Mouse (Mus musculus) kidney, postnatal 36 days (tissue): ENCODE measurements around the gene Siva1.

Experiments
- DNase-seq, 2 experiments: peaks; one replicate each; pipeline ENCODE4 v3.0.0; 2021 to 2022; ENCODE audit warnings: mixed read lengths in 2 of 2

Siva1 gene

DNA sequence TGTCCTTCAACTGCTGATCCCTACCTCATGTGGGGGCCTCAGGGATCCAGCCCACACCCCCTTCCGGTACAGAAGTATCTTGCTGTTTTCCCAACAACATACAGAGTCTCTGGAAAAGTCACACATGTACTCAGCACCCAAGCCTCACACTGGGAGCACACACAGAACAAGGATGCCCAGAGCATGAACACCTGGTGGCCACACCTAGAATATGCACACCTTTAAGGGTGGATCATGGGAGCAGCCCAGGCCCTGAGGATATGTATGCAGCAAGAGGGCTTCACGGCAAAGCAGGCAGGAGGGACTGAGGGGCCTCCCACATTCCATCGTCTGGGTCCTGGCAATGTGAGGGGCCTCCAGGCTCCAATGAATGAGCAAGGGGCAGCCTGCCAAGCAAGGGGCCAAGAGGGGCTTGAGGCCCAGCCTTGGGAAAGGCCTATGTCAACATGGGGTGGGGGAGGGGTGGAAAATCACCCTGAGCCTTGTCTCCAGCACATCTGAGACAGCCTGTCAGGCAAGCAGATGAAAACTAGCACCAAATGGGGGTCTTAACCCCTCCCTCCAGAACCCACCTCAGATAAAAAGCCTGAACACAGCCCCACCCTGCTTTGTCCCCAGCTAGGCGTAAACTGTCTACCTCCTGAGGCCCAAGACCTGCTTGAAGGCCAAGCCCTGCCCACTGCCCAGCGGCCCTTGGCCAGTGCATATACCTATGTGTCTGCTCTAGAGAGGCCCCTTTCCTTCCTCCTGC, 16.3 kb downstream of the Siva1 start:
- no peak for DNase-seq

DNA sequence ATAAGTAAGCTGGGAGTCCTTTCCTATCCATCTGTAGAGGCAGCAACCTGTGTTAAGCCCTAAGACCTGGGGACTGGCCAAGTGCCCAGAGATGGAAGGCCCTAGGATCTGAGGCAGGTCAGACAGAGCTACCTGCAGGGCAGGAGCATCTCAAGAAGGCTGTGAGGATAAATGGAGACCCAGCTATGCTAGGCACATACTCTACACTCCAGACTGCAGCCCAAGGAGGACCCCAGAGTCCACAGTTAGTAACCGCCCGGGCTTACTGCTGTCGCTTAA, 16.8 kb downstream of the Siva1 start:
- no peak for DNase-seq

DNA sequence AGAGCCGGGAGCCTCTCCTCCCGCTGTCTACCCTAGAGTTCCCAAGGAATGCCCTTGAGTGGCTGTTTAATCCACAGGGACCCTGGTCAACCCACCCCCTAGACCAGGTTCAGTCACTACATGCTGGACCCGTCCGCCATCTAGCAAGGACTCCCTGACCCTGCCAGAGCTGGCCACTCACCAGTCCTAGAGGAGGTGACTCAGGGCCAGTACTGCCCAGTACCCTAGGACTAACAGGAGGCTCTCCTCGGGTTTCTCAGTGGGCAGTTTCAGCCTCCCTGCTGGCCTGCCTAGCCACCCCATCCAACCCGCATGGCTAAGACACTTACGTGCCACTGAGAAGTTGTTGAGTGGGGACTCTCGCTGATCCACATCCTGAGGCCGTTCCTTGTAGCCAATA, 17.4 kb downstream of the Siva1 start:
- DNase-seq: no peak

DNA sequence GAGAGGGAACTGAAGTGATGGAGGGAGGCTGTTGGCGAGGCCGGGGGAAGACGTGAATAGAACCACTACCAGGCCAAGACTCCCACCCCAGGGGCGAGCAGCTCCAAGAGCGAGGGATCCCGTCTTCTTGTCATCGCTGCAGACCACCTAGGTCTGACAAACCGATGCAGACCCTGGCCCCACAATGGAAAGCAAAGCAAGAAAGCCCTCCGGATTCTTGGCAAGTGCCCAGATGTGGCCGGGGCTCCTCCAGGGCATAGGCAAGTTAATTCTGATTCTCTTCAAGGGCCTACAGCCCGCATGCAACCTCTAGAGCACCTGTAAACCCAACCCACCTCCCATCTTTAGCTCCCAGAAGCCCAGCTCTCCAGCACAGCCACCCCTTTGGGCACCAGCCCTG, 18.8 kb downstream of the Siva1 start:
- no peak for DNase-seq

DNA sequence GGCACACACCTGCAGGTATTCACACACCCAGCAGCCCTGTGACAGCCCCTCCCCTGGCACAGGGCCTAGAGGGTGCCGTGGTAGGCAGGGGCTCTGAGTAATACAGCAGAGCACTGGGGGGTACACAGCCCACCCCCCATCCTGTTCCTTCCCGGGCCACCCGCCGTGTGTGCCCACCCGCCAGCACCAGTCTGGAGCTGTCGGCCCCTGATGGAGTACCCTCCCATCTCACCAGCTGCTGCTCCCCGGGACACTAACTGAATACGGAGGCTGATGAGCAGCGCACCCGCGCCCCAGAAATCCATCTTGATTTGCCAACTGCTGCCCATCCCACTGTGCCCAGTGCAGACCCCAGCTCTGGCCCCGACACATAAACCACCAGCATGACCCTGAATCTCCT, 19.2 kb downstream of the Siva1 start:
- DNase-seq: no peak

DNA sequence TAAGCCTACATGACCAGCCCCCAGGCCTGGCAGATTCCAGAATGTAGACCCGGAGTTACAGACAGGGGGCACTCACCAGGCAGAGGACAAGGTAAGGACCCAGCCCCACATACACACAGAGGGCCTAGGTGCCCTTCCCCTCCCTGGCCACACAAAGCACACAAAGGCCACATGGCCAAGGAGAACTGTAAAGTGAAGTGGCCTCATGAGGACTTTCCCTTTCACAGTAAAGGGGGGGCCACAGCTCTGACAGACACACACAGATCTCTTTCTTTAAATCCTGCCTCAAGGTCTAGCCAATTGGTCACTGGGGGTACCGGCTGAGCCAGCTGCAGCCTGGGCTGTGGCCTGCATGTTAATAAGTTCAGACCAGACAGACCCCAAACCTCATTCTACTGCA, 19.6 kb downstream of the Siva1 start:
- no peak for DNase-seq

DNA sequence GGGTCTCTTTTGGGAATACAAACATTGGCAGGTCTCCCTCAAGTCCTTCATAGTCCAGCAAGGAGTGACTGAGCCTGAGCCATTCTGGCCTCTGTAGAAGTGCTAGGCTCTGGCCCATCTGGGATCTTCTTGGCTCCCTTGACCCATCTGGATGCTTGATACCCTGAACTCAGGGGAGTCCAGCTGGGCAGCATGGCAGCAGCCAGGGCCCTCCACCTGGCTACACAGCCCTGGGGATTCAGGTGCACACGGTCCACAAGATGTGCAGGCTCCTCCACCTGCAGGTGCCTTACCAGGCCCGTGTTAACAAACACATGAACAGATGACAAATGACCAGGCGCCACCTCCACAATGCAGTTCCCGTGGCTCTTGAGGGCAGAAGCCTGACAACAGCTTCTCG, 20.2 kb downstream of the Siva1 start:
- no peak for DNase-seq

DNA sequence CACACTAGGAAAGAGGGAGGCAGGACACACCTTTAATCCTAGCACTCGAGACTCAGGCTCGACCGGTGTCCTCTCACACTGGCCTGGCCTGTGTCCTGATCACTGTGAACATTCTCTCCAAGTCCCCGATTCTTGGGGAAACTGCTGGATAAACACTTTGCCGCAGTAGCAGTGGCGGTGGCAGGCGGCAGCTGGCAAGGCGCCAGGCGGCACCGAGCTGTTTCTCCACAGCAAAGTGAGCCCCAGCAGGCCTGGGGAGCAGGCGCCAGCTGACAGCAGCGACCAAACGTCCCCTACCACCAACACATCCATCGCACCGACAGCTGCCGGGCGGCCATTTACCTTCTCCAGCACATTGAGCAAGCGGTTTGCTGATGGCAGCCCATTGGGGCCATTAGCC, 21.0 kb downstream of the Siva1 start:
- DNase-seq: peak; percentile 53 to 76

DNA sequence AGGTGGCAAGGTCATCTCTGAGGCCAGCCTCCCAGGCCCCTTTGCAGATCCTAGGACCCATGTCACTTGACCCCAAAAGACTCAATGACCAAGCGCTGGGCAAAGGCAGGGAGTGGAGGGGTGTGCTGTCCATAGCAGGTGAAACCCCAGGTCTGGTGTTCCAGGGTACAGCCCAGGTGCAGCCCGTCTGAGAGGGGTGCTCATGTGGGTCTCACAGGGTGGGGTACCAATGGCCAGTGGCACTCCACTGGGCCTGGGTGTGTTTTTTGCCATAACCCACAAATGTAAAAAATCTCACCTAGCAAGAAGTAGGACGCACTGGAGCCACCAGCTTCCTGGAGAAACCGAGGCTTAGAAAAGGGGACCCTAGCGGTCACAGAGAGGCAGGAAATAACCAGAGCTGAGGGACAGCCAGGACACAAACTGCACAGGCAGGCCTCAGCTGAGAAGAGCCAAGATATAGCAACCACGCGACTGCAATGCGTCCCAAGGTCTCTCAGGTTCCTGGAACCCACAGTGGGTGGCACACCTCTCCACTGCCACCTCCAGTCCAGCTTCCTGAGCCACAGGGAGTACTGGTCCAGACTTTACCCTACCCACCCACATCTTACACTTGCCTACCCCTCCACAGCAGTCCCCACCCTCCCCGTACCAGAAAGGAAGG, 21.5 kb downstream of the Siva1 start:
- no peak for DNase-seq

DNA sequence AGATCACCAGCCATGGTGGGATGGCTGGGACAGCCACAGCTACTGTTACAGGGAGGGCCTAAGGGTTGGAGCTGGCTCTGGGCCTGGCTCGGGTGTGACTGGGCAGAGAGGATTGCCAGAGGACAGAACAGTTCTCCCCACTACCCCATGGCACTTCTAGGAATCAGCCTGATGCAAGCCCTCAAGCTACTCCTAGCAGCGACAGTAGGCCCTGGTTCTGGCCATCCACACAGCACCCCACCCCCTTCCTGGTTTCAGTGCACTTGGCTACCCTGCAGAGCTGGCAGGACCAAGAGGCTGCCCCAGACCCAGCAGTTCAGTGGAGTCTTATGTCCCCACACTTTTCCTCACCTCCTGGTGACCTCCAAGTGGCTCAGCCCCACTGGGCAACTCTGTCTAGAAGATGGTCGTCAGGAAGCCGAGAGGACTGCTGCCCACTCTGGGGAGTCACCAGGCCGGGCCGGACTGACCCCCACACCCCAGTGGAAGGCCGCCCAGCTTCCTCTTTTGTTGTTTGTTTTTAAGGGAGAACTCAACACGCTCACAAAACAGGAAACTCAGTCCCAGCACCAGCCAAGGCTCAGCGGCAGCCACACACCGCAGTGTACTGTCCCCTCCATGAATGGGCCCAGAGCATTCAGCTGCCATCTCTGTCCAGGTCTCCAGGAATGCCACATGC, 23.3 kb downstream of the Siva1 start:
- peak in 1 of 2 experiments; percentile 55 for DNase-seq

DNA sequence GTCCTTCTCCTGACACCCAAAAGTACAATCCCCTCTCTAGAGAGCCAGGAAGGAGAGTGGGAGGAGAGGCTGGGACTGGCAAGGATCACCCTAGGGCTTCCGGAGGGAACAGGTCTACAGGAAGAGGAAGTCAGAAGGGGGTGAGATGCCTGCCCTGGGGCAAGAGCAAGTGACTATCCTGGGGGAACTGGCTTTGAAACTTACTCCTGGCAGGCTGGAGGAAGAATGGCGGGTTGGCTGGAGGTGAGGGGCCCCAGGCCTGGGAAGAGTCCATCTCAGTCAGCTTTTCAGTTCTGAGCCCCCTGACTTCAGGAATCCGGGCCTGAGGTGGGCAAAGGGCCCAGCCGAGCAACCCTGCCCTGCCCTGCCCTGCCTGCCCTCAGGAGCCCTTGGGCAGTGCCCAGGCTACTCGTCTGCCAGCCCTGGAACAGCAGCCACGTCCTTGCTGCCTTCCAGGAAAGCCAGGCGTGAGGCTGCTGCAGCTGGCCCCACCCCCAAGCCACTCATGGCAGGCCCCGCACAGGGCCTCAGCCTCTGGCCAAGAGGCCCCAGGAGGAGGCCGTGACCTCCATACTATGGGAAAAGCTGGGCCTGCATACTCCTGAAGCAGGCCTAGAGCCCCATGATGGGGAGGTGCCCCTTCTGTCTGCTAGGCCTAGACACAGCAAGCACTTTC, 26.4 kb downstream of the Siva1 start:
- DNase-seq: peak in 1 of 2 experiments; percentile 43

DNA sequence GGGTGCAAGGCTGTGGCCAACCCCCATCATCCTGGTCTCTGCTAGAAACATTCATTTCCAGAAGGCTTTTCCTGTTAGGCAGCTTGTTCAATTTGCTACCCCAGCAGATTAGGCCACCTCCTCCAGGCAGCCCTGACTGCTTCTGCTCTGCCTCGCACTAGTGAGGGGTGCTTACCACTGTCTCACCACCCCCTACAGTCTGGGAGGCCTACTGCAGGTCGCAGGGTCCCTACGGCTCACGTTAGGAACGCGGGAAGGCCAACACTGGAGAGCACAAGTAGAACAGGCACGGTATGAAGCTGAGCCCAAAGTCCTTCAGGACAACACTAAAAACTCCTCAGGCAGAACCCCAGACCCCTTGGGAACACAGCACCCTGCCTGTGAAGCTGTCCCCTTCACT, 27.4 kb downstream of the Siva1 start:
- peak in 1 of 2 experiments; percentile 39 for DNase-seq

DNA sequence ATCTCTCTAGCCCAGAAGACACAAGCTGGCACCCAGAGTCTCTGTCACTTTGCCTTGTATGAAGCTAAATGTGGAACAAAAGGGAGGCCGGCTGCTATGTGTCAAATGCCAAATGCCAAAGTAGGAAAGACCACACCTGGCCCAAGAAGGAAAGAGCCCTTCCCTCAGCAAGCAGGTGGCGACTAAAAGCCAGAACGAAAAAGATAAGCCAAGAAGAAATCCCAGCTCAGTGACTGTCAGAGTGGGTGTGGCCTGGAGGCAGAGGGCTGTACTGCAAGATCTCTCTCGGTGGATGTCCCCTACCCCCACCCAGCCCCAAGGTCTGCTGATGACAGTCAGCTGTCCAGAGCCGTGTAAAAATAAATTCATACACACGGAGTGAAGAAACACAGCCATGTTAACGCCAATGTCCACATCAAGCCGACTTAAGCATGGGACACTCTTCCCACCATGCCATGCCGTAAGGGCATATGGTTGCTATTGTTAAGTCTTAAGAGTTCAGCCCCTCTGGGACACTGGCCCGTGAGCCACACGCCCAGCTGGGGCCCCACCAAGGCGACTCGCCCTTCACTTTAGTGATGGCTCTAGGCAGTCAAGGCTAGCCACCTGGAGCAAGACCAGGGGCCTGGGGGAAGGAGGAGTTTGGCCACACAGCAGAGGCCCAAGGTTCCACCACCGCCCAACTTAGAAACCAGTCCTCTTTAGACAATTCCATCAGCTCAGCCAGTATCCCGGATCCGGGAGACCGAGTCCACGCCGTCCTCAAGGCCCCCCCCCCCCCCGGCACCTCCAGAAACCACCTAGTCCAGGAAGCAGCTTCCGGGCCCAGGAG, 28.5 kb downstream of the Siva1 start:
- DNase-seq: peak in 1 of 2 experiments; percentile 33

DNA sequence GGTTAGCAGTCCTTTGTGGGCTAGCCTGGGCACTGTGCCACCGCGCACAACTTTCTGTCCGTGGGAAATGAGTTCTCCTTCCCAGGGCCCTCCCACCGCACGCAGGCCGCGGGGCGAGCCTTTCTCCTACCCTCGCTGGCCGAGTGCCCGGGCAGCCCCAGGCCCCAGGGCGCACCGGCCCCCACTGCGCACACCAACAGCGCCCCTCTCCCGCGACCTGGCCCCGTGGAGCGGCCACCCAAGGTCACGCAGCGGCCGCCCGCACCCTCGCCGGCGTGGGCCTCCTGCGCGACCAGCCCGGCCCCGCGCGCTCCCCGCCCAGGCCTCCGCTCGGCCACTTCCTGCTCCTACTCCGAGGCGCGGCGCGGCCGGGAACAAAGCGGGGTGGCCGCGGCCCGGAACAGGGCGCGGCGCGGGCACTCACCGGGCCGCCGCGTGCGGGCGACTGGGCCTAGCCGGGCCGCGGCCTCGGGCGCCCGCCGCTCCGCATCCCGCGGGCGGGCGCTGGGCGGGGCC, 29.2 kb downstream of the Siva1 start:
- DNase-seq: peak; percentile 41 to 68

DNA sequence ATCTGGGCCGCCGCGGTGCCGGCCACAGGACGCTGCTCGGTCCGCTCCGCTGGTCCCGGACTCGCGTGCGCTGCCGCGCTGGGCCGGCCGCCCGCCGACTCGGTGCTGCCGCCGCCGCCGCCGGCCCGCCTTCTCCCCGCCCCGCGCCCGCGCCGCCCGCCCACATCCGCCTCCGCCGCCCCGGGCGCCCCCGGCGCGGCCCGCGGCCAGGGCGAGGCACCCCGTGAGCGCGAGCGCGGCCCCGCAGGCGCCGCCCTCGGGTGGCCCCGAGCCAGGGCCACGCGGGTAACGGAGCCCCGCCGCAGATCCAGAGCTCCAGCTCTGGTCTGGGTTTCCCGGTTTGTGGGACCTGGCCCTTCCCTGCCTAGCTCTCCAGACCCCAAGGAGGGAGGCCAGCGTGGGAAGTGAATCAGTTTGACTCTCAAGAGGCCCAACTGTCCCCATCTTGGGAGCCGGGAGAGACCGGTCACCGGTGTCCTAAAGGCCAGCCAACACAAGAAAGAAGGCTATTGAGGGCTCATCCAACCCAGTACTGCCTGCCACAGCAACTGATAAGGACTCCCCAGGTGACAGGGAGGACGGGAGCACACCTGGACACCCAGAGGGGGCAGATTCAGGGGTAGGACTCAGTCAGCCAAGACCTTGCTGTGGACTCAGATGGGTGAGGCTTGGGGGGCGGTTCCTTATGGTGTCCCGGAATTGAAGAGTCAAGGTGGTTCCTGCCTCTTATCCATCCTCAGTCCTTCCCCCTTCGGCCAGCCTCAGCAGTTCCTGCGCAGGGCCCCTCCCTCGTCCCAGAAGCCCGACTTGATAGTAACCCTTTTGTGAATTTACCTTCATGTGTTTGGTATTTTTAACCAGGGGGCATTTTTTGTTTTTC, 29.9 kb downstream of the Siva1 start, which contains the start of gene Akt1:
Gene Akt1, minus strand, starts transcription at position 753 of the 880 bp plus-strand sequence.
- DNase-seq: peak; percentile 50 to 82

DNA sequence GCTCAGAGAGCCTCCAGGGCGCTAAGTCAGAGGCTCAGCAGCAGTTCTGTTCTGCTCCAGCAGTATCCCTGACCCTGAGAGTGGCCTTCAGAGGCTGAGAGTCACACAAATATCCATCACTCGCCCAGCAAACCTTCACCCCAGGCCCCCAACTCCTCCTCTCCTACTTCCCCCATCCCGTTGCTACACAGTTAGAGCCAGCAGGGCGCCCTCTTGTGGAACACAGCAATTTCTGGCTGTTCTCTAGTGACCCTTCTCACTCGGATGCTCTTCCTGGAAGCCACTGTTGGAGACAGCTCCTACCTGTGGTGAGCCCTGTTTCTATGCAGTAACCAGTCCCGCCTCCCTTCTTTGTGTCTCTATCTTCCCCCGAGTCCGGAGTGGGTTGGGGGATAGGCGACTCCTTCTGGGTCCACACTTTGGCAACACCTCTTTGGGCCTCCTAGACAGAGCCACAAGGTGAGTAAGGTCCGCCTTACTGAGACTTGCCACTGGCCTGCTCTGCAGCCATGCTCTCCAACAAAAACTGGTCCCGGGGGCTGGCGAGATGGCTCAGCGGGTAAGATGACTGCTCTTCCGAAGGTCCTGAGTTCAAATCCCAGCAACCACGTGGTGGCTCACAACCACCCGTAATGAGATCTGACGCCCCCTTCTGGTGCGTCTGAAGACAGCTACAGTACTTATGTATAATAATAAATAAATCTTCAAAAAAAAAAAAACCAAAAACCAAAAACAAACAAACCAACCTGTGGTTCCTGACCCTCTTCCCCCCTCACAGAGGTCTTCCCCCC, 31.0 kb downstream of the Siva1 start:
- peak; percentile 85 to 93 for DNase-seq

DNA sequence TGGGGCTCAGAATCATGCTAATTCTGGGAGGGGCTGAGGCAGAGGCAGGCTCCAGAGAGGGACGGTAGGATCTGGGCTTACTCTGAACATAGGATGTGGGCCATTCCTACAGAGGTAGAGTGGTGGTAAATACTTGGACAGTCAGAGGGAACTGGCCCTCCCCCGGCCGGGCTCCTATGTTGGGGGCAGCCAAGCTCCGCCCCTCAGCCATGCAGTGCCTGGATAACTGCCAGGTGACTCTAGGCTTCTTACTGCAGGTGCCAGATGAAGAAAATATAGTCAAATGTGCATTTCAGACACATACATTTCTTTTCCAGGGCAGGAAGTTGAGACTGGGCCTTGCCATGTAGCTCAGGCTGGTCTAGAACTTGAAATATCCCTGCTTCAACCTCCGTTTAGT, 32.6 kb downstream of the Siva1 start:
- DNase-seq: no peak

DNA sequence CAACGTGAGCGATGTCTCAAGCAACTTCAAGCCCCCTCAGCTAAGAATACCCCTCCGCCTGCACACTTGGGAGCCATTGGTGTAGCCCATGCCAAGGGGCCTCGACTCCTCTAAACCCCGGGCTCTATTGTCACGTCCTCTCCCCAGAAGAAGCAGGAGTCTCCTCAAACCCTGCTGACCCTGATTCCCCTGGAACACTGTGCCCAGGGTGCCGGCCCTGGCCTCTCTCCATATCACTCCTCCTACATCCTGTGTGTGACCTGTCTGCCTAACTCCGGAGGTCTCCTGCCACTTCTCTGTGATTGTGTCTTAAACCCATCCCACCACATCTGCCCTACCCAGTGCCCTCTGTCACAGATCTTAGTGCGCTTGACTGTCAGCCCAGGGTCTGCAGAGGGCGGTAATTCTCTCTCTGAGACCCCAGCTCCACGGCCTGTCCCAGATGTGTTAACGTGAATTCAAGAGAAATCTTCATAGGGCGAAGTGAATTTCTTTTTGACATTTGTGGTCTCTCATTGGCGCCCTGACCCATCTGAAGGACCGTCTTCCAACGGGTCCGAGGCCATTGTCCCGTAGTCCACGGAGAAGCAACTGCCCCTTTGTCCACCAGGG, 33.6 kb downstream of the Siva1 start:
- no peak for DNase-seq

DNA sequence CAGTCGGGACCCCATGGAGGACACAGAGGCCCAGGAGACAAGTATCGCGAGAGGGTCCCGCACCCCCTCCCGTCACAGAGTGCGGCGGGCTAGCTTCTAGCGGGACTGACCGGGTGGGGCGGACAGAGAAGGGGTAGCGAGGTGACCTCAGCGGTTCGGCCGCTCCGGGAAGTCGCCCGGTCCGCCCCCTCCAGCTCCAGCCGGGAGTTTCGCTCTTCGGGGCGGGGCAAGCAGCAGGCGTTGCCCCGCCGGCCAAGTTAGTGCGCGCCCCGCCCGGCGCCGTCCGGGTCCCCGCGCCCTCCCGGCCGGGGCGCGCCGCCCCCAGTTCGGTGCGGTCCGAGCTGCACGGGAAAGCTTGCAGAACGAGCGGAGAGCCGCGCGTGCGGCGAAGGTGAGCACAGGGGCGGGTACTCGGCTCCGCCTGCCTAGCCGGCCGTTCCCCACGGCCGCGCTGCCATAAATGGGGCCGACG, 34.1 kb downstream of the Siva1 start, which contains the start of gene Zbtb42:
Gene Zbtb42, plus strand, starts transcription at position 274 of the 472 bp plus-strand sequence.
- DNase-seq: peak; percentile 73 to 85
